Mouse (Mus musculus) CH12.LX (cell line): ENCODE measurements at regions not wholly inside any gene's neighbourhood (a gene's known extent, or its start where the extent isn't known, plus 50 kb on each side); places are given as distances from the start of the nearest gene placed in this dataset.
A peak's percentile ranks its signal among the peaks of the same experiment; 100 is the strongest.

Source experiments
- DNase-seq: peaks from one replicate; pipeline ENCODE4 v3.0.0-alpha.2; 2013; ENCODE audit errors: extremely low read depth
- H3K27ac ChIP-seq: 2 replicates; pipeline ENCODE4 v1.5.1; 2012; ENCODE audit warnings: low read depth, mild to moderate bottlenecking, control low read depth, moderate library complexity; ENCODE audit not compliant: insufficient read depth
- H3K27me3 ChIP-seq: replicated peaks from 2 replicates; pipeline ENCODE3; 2012; ENCODE audit warnings: inconsistent platforms
- H3K36me3 ChIP-seq, 2 experiments: replicated peaks in 1 of 2; 2 replicates each; pipeline versions ENCODE3 to v1.6.1; 2012; ENCODE audit warnings: inconsistent platforms in 1 of 2, low read length in 1 of 2, mild to moderate bottlenecking in 1 of 2, mixed read lengths in 1 of 2, moderate library complexity in 1 of 2; ENCODE audit not compliant: control insufficient read depth in 1 of 2, insufficient read depth in 1 of 2
- H3K4me1 ChIP-seq, 2 experiments: 2 replicates each; pipeline ENCODE4 v1.6.1; 2012; ENCODE audit warnings: inconsistent platforms in 1 of 2, moderate library complexity in 1 of 2; ENCODE audit not compliant: insufficient read depth in 2 of 2, control insufficient read depth in 1 of 2
- H3K4me2 ChIP-seq: 2 replicates; pipeline ENCODE4 v1.6.1; 2012; ENCODE audit warnings: low read depth, mild to moderate bottlenecking, control low read depth; ENCODE audit not compliant: poor library complexity, insufficient read depth, severe bottlenecking
- H3K4me3 ChIP-seq, 3 experiments: fragments of 150-350 bp in 1 of 3; sonication (generic) in 1 of 3; replicated peaks in 1 of 3; 2 replicates each; pipeline versions ENCODE3 to v1.5.1; 2011 to 2012; ENCODE audit warnings: low read depth in 2 of 3, low read length in 2 of 3, mild to moderate bottlenecking in 2 of 3, moderate library complexity in 2 of 3, control low read depth in 1 of 3, improper control_type of control experiment in 1 of 3, inconsistent platforms in 1 of 3, mixed read lengths in 1 of 3; ENCODE audit not compliant: poor library complexity in 1 of 3
- H3K79me2 ChIP-seq: replicated peaks from 2 replicates; pipeline ENCODE4 v1.6.1; 2012; ENCODE audit warnings: mild to moderate bottlenecking, moderate library complexity; ENCODE audit not compliant: control insufficient read depth, poor library complexity, insufficient read depth, severe bottlenecking; ENCODE audit errors: extremely low read depth
- H3K9ac ChIP-seq: 2 replicates; pipeline ENCODE4 v1.6.1; 2012; ENCODE audit warnings: low read depth, mild to moderate bottlenecking, control low read depth, moderate library complexity; ENCODE audit not compliant: insufficient read depth
- H3K9me3 ChIP-seq: replicated peaks from 2 replicates; pipeline ENCODE3; 2012; ENCODE audit warnings: low read length, inconsistent platforms, mixed read lengths
- BHLHE40 ChIP-seq: IDR thresholded peaks from 2 replicates; pipeline ENCODE4 v1.6.1; 2011; ENCODE audit warnings: mild to moderate bottlenecking, low read depth, low read length, improper control_type of control experiment
- CHD2 ChIP-seq: IDR thresholded peaks from 2 replicates; pipeline ENCODE4 v1.6.1; 2011; ENCODE audit warnings: low read length, improper control_type of control experiment
- E2F4 ChIP-seq: IDR thresholded peaks from 2 replicates; pipeline ENCODE4 v1.6.1; 2011; ENCODE audit warnings: low read depth, low read length, improper control_type of control experiment; ENCODE audit not compliant: insufficient replicate concordance
- ELF1 ChIP-seq: IDR thresholded peaks from 2 replicates; pipeline ENCODE4 v1.6.1; 2014; ENCODE audit warnings: low read depth, mild to moderate bottlenecking, inconsistent platforms, low read length, improper control_type of control experiment
- EP300 ChIP-seq: IDR thresholded peaks from 2 replicates; pipeline ENCODE4 v1.6.1; 2011; ENCODE audit warnings: low read length, improper control_type of control experiment
- ETS1 ChIP-seq: conservative IDR thresholded peaks from 2 replicates; pipeline ENCODE4 v1.6.1; 2012; ENCODE audit warnings: low read depth, mild to moderate bottlenecking, inconsistent platforms, low read length, improper control_type of control experiment, moderate library complexity
- GABPA ChIP-seq: IDR thresholded peaks from 2 replicates; pipeline ENCODE4 v1.6.1; 2012; ENCODE audit warnings: low read depth, low read length, improper control_type of control experiment, inconsistent platforms; ENCODE audit not compliant: insufficient replicate concordance
- HCFC1 ChIP-seq: IDR thresholded peaks from 2 replicates; pipeline ENCODE4 v1.6.1; 2012; ENCODE audit warnings: low read depth, mild to moderate bottlenecking, inconsistent platforms, low read length, improper control_type of control experiment
- IRF4 ChIP-seq: IDR thresholded peaks from 2 replicates; pipeline ENCODE4 v1.6.1; 2014; ENCODE audit warnings: low read depth, mild to moderate bottlenecking, inconsistent platforms, low read length, improper control_type of control experiment
- JUN ChIP-seq: IDR thresholded peaks from 2 replicates; pipeline ENCODE4 v1.6.1; 2011; ENCODE audit warnings: low read depth, mild to moderate bottlenecking, low read length, improper control_type of control experiment, moderate library complexity; ENCODE audit not compliant: insufficient read depth
- JUND ChIP-seq: conservative IDR thresholded peaks from 2 replicates; pipeline ENCODE4 v1.6.1; 2011; ENCODE audit warnings: low read depth, low read length, improper control_type of control experiment
- KAT2A ChIP-seq: IDR thresholded peaks from 2 replicates; pipeline ENCODE4 v1.6.1; 2012; ENCODE audit warnings: low read length, improper control_type of control experiment, inconsistent platforms; ENCODE audit not compliant: insufficient replicate concordance
- MAFK ChIP-seq: IDR thresholded peaks from 2 replicates; pipeline ENCODE4 v1.6.1; 2011; ENCODE audit warnings: low read length, improper control_type of control experiment; ENCODE audit not compliant: insufficient replicate concordance
- MAX ChIP-seq: IDR thresholded peaks from 2 replicates; pipeline ENCODE4 v1.6.1; 2011; ENCODE audit warnings: low read length, improper control_type of control experiment
- MEF2A ChIP-seq: IDR thresholded peaks from 2 replicates; pipeline ENCODE4 v1.6.1; 2014; ENCODE audit warnings: low read depth, mild to moderate bottlenecking, inconsistent platforms, low read length, improper control_type of control experiment, borderline replicate concordance
- MYC ChIP-seq: IDR thresholded peaks from 2 replicates; pipeline ENCODE4 v1.6.1; 2011; ENCODE audit warnings: low read depth, mild to moderate bottlenecking, improper control_type of control experiment, low read length
- NRF1 ChIP-seq: IDR thresholded peaks from 2 replicates; pipeline ENCODE4 v1.6.1; 2014; ENCODE audit warnings: low read depth, mild to moderate bottlenecking, inconsistent platforms, low read length, improper control_type of control experiment, moderate library complexity
- POLR2A ChIP-seq: IDR thresholded peaks from 2 replicates; pipeline ENCODE4 v1.6.1; 2011; ENCODE audit warnings: low read depth, mild to moderate bottlenecking, improper control_type of control experiment, low read length
- POLR2AphosphoS2 ChIP-seq: IDR thresholded peaks from 2 replicates; pipeline ENCODE4 v1.6.1; 2011; ENCODE audit warnings: low read depth, low read length, improper control_type of control experiment
- RAD21 ChIP-seq: IDR thresholded peaks from 2 replicates; pipeline ENCODE4 v1.6.1; 2011; ENCODE audit warnings: low read depth, mild to moderate bottlenecking, low read length, improper control_type of control experiment, moderate library complexity
- SIN3A ChIP-seq: IDR thresholded peaks from 2 replicates; pipeline ENCODE4 v1.6.1; 2012; ENCODE audit warnings: low read length, improper control_type of control experiment, inconsistent platforms
- SMC3 ChIP-seq: IDR thresholded peaks from 2 replicates; pipeline ENCODE4 v1.6.1; 2011; ENCODE audit warnings: low read depth, low read length, improper control_type of control experiment
- TBP ChIP-seq: conservative IDR thresholded peaks from 2 replicates; pipeline ENCODE4 v1.6.1; 2011; ENCODE audit warnings: low read depth, low read length, improper control_type of control experiment
- TCF12 ChIP-seq: IDR thresholded peaks from 2 replicates; pipeline ENCODE4 v1.6.1; 2014; ENCODE audit warnings: low read depth, mild to moderate bottlenecking, inconsistent platforms, low read length, improper control_type of control experiment
- UBTF ChIP-seq: IDR thresholded peaks from 2 replicates; pipeline ENCODE4 v1.6.1; 2012; ENCODE audit warnings: low read depth, mild to moderate bottlenecking, inconsistent platforms, low read length, improper control_type of control experiment, moderate library complexity
- ZMIZ1 ChIP-seq: IDR thresholded peaks from 2 replicates; pipeline ENCODE4 v1.6.1; 2012; ENCODE audit warnings: low read depth, mild to moderate bottlenecking, inconsistent platforms, low read length, improper control_type of control experiment
- ZNF384 ChIP-seq: IDR thresholded peaks from 2 replicates; pipeline ENCODE4 v1.6.1; 2012; ENCODE audit warnings: low read depth, low read length, improper control_type of control experiment, inconsistent platforms
- dilution Hi-C: fragments of 300-500 bp; cut with MboI; formaldehyde crosslinking; loops from 2 replicates; pipeline ENCODE4 v1.14.3; 2020; ENCODE audit warnings: low sequenced_read_pairs; ENCODE audit not compliant: extremely low pct_unique_long_range_greater_than_20kb, extremely low pct_ligation_motif_present
- in situ Hi-C: fragments of 300-500 bp; cut with MboI; formaldehyde crosslinking; loops from 3 replicates; pipeline ENCODE4 v1.14.3; 2019; ENCODE audit warnings: low sequenced_read_pairs, low pct_ligation_motif_present, low pct_unique_long_range_greater_than_20kb, mixed read lengths

GRCm38 (mm10) chr16:55603611-55604010, 235.1 kb downstream of the Nfkbiz start:
- dilution Hi-C loops = no loop called here
- in situ Hi-C loops = no loop called here
- Histone ChIP-seq H3K79me2 (no peaks in the 10 kb centered on the region), H3K36me3 (no peaks in the 10 kb centered on the region), H3K9ac (no peak overlapping the region), H3K27ac (no peak overlapping the region), H3K4me3 (no peak overlapping the region), H3K4me1 (peaks cover 0 to 4% of the 10 kb centered on the region in 2 experiments; a peak in 1 of 4 replicates), H3K9me3 (no peaks in the 10 kb centered on the region), H3K4me2 (no peak overlapping the region), H3K27me3 (no peaks in the 10 kb centered on the region)
- no peak for TF ChIP-seq NRF1
- TF ChIP-seq KAT2A = no peak
- no peak for TF ChIP-seq SMC3
- no peak for DNase-seq

GRCm38 (mm10) chr16:55589382-55589956, 249.2 kb downstream of the Nfkbiz start:
- H3K4me3 ChIP-seq = no peak overlapping the region
- no peaks in the 10 kb centered on the region for H3K9me3 ChIP-seq
- dilution Hi-C loops = no loop called here
- no peaks in the 10 kb centered on the region for H3K36me3 ChIP-seq
- peaks cover 8 to 25% of the 10 kb centered on the region in 2 experiments for H3K4me1 ChIP-seq
- peak; percentile 83 for DNase-seq
- in situ Hi-C loops = no loop called here
- H3K4me2 ChIP-seq = peak overlapping the region; percentile 65
- H3K9ac ChIP-seq = no peak overlapping the region
- TF ChIP-seq BHLHE40 (no peak; the same call in 1 of the 2 replicates), MEF2A (peak; percentile 66), TCF12 (no peak), JUND (peak; percentile 40; the same call in 1 of the 2 replicates), GABPA (no peak), POLR2AphosphoS2 (no peak), ZMIZ1 (no peak), UBTF (no peak), ELF1 (peak; percentile 77), ETS1 (peak; percentile 57), NRF1 (no peak), MYC (peak; percentile 60; the same call in 1 of the 2 replicates), IRF4 (peak; percentile 77; the same call in 1 of the 2 replicates), JUN (peak; percentile 14; the same call in 1 of the 2 replicates), SIN3A (no peak), KAT2A (no peak), POLR2A (no peak), RAD21 (peak; percentile 33), CHD2 (0 out of 2 replicates have a peak, but pooled peaks have one; percentile 35), E2F4 (no peak), MAX (no peak), HCFC1 (no peak; the same call in 1 of the 2 replicates), EP300 (peak; percentile 87), SMC3 (peak; percentile 11; the same call in 1 of the 2 replicates), ZNF384 (peak; percentile 91), TBP (no peak), MAFK (0 out of 2 replicates have a peak, but pooled peaks have one; percentile 54)
- H3K79me2 ChIP-seq = no peaks in the 10 kb centered on the region
- no peaks in the 10 kb centered on the region for H3K27me3 ChIP-seq
- peak overlapping the region; percentile 59 for H3K27ac ChIP-seq
